Mouse (Mus musculus): ENCODE measurements at regions not wholly inside any gene's neighbourhood (a gene's known extent, or its start where the extent isn't known, plus 50 kb on each side); places are given as distances from the start of the nearest gene placed in this dataset.

DNA sequence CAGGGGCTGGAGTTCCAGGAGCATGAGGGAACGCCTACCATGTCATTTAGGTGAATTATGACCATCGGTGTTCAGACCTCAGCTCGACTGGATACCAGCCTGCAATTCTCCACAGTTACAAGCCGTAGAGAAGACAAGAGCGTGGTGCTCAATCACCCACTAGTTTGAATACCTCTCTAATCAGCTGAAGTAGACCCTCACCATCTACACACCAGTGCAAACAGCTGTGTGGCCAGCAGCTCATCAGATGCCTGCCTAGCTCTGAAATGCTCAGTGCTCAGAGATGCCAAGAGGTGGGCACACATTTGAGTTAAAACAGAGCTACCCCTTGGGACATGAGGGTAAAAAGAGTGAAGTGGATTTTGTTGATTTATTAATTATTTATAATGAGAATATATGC, 660.2 kb downstream of the Magi1 start:
- DNase-seq (ENCODE audit: extremely low read depth, insufficient read length, low spot score), result no peak

DNA sequence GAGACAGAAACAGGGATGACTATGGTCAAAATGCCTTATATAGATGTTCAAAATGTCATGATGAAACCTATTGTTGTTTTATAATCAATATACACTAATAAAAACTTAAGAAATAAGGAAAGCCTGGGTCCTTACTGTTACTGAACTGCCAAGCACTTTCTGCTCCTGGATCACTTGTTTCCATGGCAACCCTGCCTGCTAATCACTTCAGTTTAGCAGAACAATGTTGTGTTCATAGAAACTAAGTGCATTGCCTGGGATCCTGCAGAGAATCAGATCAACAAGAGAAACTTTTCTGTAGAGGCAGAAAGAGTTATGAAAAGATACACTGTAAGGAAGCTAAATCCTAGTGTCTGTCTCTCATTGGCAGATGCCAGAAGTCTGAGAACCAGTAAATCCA, 666.8 kb downstream of the Magi1 start:
- no peak for DNase-seq (ENCODE audit: extremely low read depth, insufficient read length, low spot score)

DNA sequence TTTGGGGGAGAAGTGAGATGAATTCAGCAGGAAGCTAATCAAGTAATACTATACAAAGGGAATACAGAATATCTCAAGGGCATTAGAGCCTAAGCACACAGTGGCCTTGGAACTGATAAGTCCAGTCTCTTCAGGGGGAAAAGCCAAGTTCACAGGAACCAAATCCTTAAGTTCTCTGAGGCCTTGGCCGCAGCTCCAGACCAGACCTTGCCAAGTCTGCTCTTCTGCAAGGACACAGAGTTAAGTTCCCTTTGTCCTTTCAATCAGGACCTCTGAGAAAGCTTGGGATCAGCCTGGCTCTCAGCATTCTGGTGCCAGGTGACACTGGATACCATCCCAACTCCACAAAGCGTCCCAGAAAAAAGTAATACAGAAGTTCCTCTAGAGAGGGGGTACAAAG, 657.1 kb upstream of the Adamts9 start:
- DNase-seq (ENCODE audit: extremely low read depth, insufficient read length, low spot score), result no peak

DNA sequence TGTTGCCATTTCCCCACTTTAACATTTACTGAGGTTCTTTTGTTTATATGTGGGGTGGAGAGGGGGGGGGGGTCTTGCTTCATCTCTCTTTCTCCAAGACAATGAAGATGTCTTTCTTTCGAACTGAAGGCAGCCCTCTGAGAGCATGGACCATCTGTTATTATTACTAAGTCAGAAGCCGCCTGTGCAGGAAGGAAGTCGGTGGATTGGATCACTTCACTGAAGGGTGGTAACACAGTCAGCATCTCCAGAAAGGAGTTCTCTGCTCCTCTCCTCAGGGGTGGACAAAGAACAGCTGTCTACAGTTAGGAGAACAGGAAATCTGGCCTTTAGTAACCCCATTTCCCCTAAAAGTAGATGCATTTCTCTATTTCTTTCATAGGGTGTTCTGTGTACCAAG, 656.1 kb upstream of the Adamts9 start:
- no peak for DNase-seq (ENCODE audit: extremely low read depth, insufficient read length, low spot score)

DNA sequence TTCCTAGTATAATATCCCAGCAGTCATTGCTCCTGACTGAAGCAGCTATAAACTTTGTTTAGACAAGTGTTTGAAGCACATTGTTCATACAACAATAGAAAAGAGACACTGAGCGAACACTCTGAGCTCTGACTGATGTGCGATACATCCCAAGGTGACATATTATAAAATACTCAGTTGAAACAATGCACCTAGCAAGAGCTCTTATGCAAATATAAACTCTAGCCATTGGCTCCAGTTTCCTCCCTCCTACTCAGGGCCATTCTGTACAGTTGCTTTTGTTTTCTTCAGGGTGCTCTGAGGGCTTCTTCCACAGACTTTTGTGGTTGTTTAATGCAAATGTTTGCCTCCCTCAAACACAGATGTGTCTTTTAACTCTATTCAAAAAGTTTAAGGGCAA, 646.6 kb upstream of the Adamts9 start:
- DNase-seq (ENCODE audit: extremely low read depth, insufficient read length, low spot score), result no peak

DNA sequence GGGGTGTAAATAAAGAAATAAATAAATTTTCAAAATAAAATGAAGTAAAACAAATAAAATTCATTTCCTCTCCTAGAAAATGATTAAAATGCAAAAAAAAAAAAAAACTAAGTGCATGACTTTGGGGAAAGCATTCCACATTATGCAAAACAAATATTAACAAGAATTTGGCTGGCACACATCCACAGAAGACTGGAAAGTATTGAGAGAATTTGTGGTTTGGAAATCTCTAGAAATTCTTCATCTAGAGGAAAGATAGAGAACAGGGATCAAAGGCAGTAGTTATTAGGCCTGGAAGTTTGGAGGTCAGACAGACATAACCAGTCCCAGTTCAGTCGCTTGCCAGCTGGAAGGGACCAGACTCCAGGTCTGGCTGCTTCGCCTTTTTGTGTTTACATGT, 643.6 kb upstream of the Adamts9 start:
- no peak for DNase-seq (ENCODE audit: extremely low read depth, insufficient read length, low spot score)

DNA sequence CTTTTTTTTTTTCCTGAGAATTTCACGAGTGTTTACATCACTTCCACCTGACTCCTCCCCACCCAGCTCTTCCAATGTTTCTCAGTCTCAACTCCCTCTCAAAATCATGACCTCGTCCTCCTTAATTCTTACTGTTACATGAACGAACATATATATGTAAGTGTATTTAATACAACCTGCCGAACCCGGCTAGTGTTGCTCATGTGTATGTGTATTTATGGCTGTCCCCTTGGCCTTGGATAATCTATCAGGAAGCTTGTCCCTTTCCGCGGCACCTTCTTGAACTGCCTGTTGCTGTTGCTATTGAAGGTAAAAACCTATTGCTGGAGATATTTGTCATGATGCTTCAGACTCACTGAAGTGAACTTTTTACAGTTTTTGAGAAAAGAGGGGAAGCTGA, 637.8 kb upstream of the Adamts9 start:
- DNase-seq (ENCODE audit: extremely low read depth, insufficient read length, low spot score), result no peak

DNA sequence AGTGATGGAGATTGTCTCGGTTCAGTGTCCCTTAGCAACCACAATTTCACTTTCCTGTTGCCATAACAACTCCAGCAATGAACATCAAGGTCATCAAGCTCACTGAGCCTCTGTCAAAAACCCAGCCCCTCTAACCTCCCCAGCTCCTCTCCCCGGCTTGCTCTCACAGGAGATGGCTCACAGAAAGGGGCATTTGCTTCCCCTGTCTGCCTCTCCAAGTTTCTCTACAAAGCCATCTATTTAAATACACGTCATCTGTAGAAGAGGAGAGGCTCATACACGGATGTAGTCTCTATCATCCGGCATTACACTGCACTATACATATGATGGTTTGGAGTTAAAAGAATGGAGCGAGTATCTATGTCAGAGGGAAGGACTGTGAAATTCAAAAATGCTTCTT, 637.4 kb upstream of the Adamts9 start:
- no peak for DNase-seq (ENCODE audit: extremely low read depth, insufficient read length, low spot score)

DNA sequence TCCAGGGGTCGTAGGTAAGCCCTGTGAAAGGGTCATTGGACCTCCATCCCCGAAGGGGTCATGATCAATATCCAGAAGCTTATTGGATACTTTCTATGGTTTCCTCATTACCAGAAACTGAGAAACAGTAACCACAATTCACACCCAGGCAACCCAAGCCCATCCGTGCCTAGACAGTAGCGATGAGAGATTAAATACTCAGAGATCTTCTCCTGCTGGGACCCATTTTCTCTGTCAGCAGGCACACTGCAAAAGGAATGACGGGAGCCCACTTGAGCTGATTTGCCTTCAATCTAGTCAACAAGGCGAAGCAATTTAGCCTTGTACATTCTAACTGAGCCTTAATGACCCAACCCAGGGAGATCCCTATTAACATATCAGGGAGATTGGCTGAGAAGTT, 632.0 kb upstream of the Adamts9 start:
- no peak for DNase-seq (ENCODE audit: extremely low read depth, insufficient read length, low spot score)

DNA sequence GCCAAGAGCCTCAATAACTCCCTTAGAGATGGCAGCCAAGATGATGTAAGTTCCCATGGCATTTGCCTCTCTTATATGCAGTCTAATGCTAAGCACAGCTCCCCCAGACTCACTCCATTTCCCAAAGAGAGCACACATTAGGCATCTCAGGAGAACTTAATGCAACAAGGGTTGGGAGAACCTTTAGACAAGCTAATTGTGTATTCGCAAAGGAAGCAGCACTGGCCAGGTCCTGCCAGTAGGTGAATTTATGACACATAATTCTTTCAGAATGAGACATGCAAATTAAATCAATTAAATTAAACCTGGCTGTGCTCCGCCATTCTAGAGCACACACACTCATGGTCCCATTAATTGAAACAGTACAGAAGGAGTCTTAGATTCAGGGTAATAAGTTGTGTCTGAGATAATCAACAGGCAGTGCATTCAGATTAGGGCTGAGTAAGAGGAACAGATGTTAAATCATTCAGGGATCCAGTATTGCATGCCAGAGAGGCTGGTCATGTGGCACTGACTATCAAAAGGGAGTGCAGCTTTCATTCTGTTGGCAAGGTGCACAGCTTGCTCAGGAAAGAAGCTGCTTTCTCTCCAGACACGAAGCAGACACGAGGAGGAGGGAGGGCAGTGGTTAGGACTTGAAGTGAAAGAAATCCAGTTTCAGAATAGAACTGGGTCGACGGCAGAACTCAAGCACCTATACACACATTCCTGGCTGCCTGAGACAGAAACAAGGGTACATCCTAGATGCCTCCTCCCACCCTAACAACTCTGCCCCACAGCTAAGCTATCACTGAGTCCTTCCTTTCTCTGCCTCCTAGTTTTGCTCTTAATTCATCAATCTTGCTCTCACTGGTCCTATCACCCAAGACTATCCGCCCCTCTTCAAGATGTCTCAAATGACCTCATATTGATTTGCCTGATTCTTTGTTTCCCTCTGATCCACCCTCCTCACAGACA, 630.7 kb upstream of the Adamts9 start:
- DNase-seq (ENCODE audit: extremely low read depth, insufficient read length, low spot score), result no peak

DNA sequence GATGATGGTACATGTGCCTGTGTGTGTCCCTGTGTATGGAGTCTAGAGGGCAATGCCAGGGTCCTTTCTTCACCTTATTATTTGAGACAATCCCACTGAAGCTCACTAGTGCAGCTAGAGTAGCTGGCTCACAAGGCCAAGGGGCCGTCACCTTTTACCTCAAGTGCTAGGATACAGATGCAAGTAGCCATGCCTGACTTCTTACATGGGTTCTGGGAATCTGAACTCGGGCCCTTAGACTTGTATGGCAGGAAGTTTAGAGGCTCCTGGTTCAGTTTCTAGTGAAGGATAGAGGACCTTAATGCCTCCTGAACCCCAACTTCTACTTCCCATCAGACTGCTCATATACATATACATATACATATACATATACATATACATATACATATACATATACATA, 626.6 kb upstream of the Adamts9 start:
- DNase-seq (ENCODE audit: extremely low read depth, insufficient read length, low spot score), result no peak

DNA sequence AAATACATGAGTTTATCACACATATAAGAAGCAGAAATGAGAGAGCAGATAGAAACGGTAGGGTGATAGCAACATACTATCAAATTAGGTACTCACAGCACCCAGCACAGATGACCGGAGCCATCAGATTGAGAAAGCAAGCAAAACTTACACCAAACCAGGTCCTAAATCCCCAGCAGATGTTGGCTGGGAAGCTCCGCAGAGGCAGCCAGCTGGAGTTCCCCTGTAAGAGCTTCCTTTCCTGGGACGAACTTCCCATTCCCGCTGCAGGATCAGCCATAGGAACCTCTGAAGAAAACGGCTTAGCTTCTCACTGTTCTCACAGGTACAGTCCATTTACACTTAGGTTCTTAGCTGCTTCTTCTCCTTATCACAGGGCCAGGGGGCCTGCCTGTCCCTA, 625.9 kb upstream of the Adamts9 start:
- no peak for DNase-seq (ENCODE audit: extremely low read depth, insufficient read length, low spot score)

DNA sequence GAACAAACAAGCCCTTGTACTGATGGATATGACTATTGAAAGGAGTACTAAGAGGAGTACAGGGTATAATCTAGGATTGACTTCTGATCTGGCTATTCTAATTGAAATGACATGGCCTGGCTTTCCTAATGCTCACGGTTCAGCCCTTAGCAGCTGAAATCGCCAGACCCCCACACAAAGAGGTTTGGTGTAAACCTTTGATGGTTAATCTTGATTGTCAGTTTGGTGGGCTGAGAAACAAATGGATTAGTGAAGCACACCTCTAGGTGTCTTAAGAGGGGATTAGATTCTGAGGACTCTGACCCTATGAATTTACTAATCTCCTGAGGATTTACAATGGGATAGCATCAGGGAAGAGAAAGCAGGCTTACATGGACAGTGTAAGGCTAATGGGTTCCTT, 623.4 kb upstream of the Adamts9 start:
- no peak for DNase-seq (ENCODE audit: extremely low read depth, insufficient read length, low spot score)

DNA sequence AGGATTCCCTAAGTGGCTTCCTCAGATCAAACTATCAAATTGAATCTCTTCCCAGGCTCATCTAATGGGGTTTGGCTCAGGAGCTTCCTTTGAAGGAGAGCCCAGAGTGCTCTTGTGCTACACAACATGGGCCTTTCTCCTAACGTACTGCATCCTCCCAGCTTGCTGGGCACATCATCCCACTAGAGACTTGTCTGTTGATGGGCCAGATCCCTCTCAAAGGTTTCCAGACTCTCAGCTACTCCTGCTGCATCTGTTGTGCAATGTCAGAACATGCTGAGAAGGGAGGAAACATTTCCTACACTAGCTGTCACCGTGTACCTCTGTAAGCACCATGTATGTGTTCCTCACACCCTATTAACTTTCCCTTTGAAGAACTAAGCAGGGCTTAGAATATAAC, 605.0 kb upstream of the Adamts9 start:
- DNase-seq (ENCODE audit: extremely low read depth, insufficient read length, low spot score), result no peak

DNA sequence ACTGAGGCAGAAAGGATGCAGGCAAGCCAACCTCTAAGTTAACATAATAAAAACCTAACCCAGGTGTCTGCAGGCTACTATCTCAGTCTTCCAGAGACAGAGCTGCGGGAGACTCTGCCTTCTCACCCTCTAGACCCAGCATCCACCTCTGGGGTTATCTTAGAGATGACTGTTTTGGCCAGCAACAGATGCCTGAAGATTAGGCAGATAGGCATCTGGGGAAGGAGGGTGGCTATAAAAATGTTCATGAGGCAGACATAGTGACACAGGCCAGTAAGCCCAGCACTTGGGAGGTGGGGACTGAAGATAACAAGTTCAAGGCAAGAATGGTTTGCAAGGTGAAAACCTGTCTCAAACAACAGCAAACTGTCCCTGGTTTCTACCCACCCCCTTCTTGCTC, 601.0 kb upstream of the Adamts9 start:
- DNase-seq (ENCODE audit: extremely low read depth, insufficient read length, low spot score), result no peak

DNA sequence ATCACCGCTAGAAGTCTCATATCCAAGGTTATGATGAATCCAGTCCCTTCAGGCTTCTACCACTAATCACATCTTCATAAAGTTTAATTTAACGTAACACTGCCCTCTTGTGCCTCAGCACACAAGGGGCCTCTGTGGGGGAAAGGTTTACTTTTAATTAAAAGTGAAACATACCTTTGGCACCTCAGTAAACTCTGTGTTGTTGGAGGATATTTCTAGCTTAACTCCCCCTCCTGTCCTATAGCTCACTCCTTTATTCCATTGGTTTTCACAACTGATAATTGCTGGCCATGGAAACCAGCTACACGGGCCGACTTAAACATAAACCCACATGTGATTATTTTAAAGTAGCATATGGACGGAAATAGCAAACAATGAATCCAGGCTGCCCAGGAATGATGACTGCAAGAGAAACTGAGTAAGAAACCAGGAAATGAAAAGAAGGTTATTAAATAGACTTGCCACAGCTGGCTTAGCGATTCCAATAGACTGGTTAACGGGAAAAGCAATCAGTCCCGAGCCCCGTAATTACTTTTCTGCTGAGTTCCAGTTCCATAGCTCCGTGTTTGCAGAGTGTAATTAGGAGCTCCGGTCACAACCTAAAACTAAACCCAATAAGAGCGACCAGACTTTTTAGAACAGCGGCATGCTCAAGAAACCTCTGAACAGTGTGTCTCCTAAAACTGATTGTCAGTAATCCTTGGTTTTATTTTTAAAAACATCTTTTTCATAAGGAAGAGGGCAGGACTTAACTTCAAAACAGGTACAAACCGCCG, 600.2 kb upstream of the Adamts9 start:
- DNase-seq (ENCODE audit: extremely low read depth, insufficient read length, low spot score), result no peak

DNA sequence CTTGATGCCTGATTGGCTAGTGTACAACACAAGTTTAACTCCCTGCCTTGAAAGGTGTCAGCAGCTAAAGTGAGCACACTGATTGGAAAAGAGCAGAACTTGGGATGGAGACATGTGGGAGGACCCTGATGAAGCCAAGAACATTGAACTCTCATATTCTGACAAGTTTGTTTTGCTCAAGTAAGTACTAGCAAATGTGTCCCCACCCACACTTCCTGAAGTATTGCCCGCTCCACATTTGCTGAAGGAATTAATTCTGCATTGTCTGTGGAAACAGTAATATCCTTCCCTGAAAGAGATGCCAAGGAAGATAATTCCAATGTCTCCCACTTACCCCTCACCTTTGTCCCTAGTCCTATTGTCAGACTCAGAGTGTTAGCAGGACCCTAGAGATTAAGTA, 596.3 kb upstream of the Adamts9 start:
- DNase-seq (ENCODE audit: extremely low read depth, insufficient read length, low spot score), result no peak

DNA sequence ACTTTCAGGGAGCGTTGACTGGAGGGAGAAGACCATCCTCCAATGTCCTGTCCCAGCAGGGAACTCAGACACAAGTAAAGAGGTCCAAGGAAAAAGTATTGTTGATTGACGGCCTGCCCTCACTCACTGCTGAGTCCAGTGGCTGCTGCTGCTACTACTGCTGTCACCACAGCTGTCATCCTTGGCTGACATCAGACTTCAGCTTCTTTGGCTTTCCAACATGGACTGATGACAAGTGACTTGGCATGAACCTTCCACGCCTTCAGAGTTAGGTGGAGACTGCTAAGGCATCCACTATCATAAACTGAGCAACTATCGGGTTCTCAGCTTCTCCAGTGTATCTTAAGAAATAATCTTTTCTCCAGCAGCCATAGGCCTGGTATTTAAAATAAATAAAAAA, 595.9 kb upstream of the Adamts9 start:
- DNase-seq (ENCODE audit: extremely low read depth, insufficient read length, low spot score), result no peak

DNA sequence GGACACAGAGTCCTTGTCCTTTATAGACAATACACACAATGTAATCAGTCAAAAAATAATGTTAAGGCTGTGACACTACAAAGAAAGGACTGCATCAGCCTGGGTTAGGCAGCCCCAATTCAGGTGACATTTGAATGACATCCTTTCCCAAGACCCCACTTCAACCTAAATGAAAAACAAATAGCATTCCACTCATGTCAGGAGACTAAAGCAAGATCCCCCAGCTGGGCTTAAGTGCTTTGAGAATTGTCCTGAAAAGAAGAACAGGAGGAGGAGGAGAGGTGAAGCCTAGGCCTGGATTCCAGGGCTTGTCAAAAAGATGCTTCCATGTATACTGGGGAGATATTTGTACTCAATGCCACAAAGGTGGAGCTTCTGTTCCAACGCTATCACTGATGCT, 594.7 kb upstream of the Adamts9 start:
- DNase-seq (ENCODE audit: extremely low read depth, insufficient read length, low spot score), result no peak

DNA sequence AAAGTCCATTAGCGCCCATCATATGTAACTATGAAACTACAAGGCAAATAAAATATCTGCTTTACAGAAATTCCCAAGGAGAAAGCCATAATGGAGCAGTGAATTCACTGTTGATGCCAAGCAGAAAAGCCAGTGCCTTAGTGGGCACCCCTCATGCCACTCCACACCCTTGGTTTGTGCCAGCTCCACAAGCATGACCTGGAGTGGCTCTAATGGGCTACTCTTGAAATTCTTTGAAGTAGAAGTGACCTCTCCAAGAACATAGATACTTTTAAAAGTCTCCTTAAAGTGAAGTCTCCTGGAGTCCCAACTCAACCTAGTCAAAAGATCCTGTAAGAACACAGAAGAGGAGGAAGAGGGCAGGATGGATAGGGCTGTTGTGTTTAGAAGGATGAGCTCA, 593.8 kb upstream of the Adamts9 start:
- no peak for DNase-seq (ENCODE audit: extremely low read depth, insufficient read length, low spot score)

DNA sequence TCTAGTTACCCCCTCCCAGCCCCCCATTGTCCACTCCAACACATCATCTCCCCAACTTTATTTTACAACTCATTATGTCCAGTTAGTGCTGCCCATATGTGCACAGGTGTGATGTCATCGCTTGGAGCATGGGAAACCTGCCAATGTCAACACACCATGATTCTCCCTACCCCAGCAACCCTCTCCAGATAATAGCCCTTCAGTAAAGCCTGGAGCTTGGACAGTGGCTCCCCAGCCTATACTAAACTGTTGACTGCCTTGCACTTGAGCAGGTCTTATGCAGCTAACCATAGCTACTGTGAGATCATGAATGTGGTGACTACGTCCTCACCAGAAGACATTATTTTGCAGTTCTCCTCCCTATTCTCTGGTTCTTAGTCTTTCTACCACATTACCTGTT, 570.5 kb upstream of the Adamts9 start:
- DNase-seq (ENCODE audit: extremely low read depth, insufficient read length, low spot score), result no peak

DNA sequence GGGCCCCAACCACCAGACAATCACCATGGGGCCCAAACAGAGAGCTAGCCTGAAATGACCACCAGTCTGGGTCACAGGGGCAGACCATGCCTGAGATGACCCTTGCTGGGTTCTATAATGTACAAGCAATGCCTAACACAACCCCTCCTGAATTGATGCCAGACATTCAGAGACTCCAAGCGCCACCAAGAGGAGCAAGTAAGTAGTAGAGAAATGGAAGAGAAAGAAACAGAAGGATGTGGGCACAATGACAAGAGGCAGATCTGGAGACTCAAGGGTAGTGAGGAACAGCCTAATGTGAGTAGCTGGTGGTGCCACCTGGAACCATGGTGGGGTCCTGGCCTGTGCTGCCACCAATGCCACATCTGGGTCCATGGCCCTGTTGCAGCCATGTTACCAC, 566.6 kb upstream of the Adamts9 start:
- peak; percentile 3 for DNase-seq (ENCODE audit: extremely low read depth, insufficient read length, low spot score)
